Mouse (Mus musculus) ZHBTc4 (cell line): ENCODE measurements at regions not wholly inside any gene's neighbourhood (a gene's known extent, or its start where the extent isn't known, plus 50 kb on each side); places are given as distances from the start of the nearest gene placed in this dataset.

ENCODE experiments used
- DNase-seq: peaks from one replicate; pipeline ENCODE4 v3.0.0-alpha.2; 2011; ENCODE audit warnings: low read depth, low spot score

- no peak for DNase-seq
Measured at GRCm38 (mm10) chr3:147041201-147041600, 189.0 kb downstream of the Ttll7 start.

- DNase-seq, result no peak
Measured at GRCm38 (mm10) chr3:147042911-147043310, 190.7 kb downstream of the Ttll7 start.

GRCm38 (mm10) chr3:147046634-147047033, 194.5 kb downstream of the Ttll7 start:
- no peak for DNase-seq

GRCm38 (mm10) chr3:147054157-147054838, 202.1 kb downstream of the Ttll7 start:
- DNase-seq, result no peak

- no peak for DNase-seq
Measured at GRCm38 (mm10) chr3:147057874-147058273, 205.7 kb downstream of the Ttll7 start.

- DNase-seq, result no peak
Measured at GRCm38 (mm10) chr3:147060659-147061058, 208.5 kb downstream of the Ttll7 start.

- no peak for DNase-seq
Measured at GRCm38 (mm10) chr3:147062451-147062850, 210.3 kb downstream of the Ttll7 start.

- DNase-seq, result no peak
Measured at GRCm38 (mm10) chr3:147063578-147064442, 211.6 kb downstream of the Ttll7 start.

GRCm38 (mm10) chr3:147064443-147064868, 212.3 kb downstream of the Ttll7 start:
- no peak for DNase-seq

GRCm38 (mm10) chr3:147070972-147071371, 218.8 kb downstream of the Ttll7 start:
- no peak for DNase-seq

- DNase-seq, result no peak
Measured at GRCm38 (mm10) chr3:147080197-147080596, 228.0 kb downstream of the Ttll7 start.

- DNase-seq, result no peak
Measured at GRCm38 (mm10) chr3:147080768-147081448, 228.7 kb downstream of the Ttll7 start.

- no peak for DNase-seq
Measured at GRCm38 (mm10) chr3:147081763-147082162, 229.6 kb downstream of the Ttll7 start.

- DNase-seq, result no peak
Measured at GRCm38 (mm10) chr3:147082255-147082943, 230.2 kb downstream of the Ttll7 start.

GRCm38 (mm10) chr3:147083374-147083773, 231.2 kb downstream of the Ttll7 start:
- no peak for DNase-seq

- no peak for DNase-seq
Measured at GRCm38 (mm10) chr3:147083823-147084222, 231.7 kb downstream of the Ttll7 start.

GRCm38 (mm10) chr3:147084624-147085189, 232.5 kb downstream of the Ttll7 start:
- DNase-seq, result no peak

- no peak for DNase-seq
Measured at GRCm38 (mm10) chr3:147088171-147088570, 236.0 kb downstream of the Ttll7 start.

- DNase-seq, result no peak
Measured at GRCm38 (mm10) chr3:147089716-147090115, 237.5 kb downstream of the Ttll7 start.

- DNase-seq, result no peak
Measured at GRCm38 (mm10) chr3:147092188-147093075, 240.3 kb downstream of the Ttll7 start.
